Mouse (Mus musculus) neural tube, embryonic 14.5 days (tissue): ENCODE results near the gene Cnih4. TPM values are rescaled to one million over a fixed set of nuclear protein-coding genes. Genes with fewer than 3 reads are reported as not detected.

ENCODE experiments used
- polyA plus RNA-seq: library from polyadenylated mRNA; unstranded; fragments of >200 nt; fragmentation: Nextera tagmentation; extraction: Ambion mirVana; gene quantifications from 2 replicates; pipeline ENCODE4 v1.2.1, GENCODE M21; 2014

Gene Cnih4
- polyA plus RNA-seq, 1 experiment from 2014 or later, result 46.8 TPM

Other genes with a start within 250 kb of the Cnih4 start
- gene Pycr2, start 240.4 kb upstream of the Cnih4 start, polyA plus RNA-seq, result 63.3 and 65.9 TPM in 2 replicates
- 0.41 TPM in 1 of 2 replicates, not detected in the other for gene Lefty1, start 209.7 kb upstream of the Cnih4 start, polyA plus RNA-seq
- gene Tmem63a, start 202.3 kb upstream of the Cnih4 start, polyA plus RNA-seq, result 0.71 and 1.4 TPM in 2 replicates
- gene Ephx1, start 123.8 kb upstream of the Cnih4 start, polyA plus RNA-seq, result 5.3 and 5.4 TPM in 2 replicates
- not detected in 2 replicates for gene 9130409I23Rik, start 93.5 kb upstream of the Cnih4 start, polyA plus RNA-seq
- 45.0 and 49.6 TPM in 2 replicates for gene Nvl, start 489 bp upstream of the Cnih4 start, polyA plus RNA-seq
- gene Wdr26, start 67.3 kb downstream of the Cnih4 start, polyA plus RNA-seq, result 52.0 and 53.0 TPM in 2 replicates
- gene Cnih3, start 207.9 kb downstream of the Cnih4 start, polyA plus RNA-seq, result 15.0 and 25.7 TPM in 2 replicates